ENCODE assay signal across 28 mouse cellular contexts in genomic region chr3:135476286-135476685, GRCm38 (mm10). TPM values are rescaled to one million over a fixed set of nuclear protein-coding genes. Genes with fewer than 3 reads are reported as not detected.
DNase-seq lines count a peak whose midpoint lies in the region; ATAC-seq and TF ChIP-seq lines count a peak whose summit lies in the region.
"Had no signal": no experiment of that assay in that cellular context is flagged by ENCODE, and none has a peak within 500 bp of the region (broad histone marks: within the 10 kb centered on the region; RNA-seq: fewer than 3 reads in every experiment).

No protein-coding gene starts in this region.

- intact Hi-C loops in left cerebral cortex, postnatal 14 days (cut with DNase I): no loop called here
- intact Hi-C loops in left cerebral cortex, postnatal 4 days (cut with DNase I): no loop called here

- H3K36me3 ChIP-seq in intestine, postnatal 0 days (ENCODE audit: control insufficient read depth, insufficient read depth): no peaks in the 10 kb centered on the region
- H3K36me3 ChIP-seq: embryonic facial prominence, embryonic 12.5 days; hindbrain, embryonic 13.5 days; limb, embryonic 13.5 days; midbrain, embryonic 13.5 days; neural tube, embryonic 13.5 days had no signal

- H3K9ac ChIP-seq in intestine, postnatal 0 days (ENCODE audit: low read depth, low read length): no peak overlapping the region
- H3K9ac ChIP-seq: embryonic facial prominence, embryonic 12.5 days; hindbrain, embryonic 13.5 days; limb, embryonic 13.5 days; midbrain, embryonic 13.5 days; neural tube, embryonic 13.5 days had no signal

- H3K9me3 ChIP-seq in intestine, postnatal 0 days (ENCODE audit: control insufficient read depth): no peaks in the 10 kb centered on the region
- H3K9me3 ChIP-seq: embryonic facial prominence, embryonic 12.5 days; hindbrain, embryonic 13.5 days; limb, embryonic 13.5 days; midbrain, embryonic 13.5 days; neural tube, embryonic 13.5 days had no signal

- no peak for TF ChIP-seq CTCF in intestine, postnatal 0 days (IDR thresholded peaks at IDR 0.05; ENCODE audit: low read depth)

- no peak overlapping the region for H3K4me3 ChIP-seq in intestine, postnatal 0 days (ENCODE audit: low read depth, low read length)
- H3K4me3 ChIP-seq: embryonic facial prominence, embryonic 12.5 days; hindbrain, embryonic 13.5 days; limb, embryonic 13.5 days; midbrain, embryonic 13.5 days; neural tube, embryonic 13.5 days had no signal

- no peaks in the 10 kb centered on the region for H3K27me3 ChIP-seq in intestine, postnatal 0 days (replicated peaks; ENCODE audit: control insufficient read depth, insufficient read depth, low read length)
- H3K27me3 ChIP-seq: embryonic facial prominence, embryonic 12.5 days; hindbrain, embryonic 13.5 days; limb, embryonic 13.5 days; midbrain, embryonic 13.5 days; neural tube, embryonic 13.5 days; Patski had no signal

- no peak overlapping the region for H3K4me2 ChIP-seq in intestine, postnatal 0 days (replicated peaks; ENCODE audit: low read depth)
- H3K4me2 ChIP-seq: embryonic facial prominence, embryonic 12.5 days; heart, embryonic 11.5 days; hindbrain, embryonic 13.5 days; limb, embryonic 13.5 days; liver, embryonic 11.5 days; midbrain, embryonic 13.5 days; neural tube, embryonic 13.5 days had no signal

- 54% methylated on average over 6 of the region's 6 CpGs for WGBS in intestine, postnatal 0 days

- peak; percentile 20 to 57 for DNase-seq in frontal cortex, postnatal 36 days (ENCODE audit: low spot score in 2 of 2)
- DNase-seq in frontal cortex, postnatal 14 days (ENCODE audit: low spot score in 2 of 2): no peak
- DNase-seq in left cerebral cortex, postnatal 14 days (ENCODE audit: low spot score in 2 of 2): peak; percentile 25 to 46
- DNase-seq in left cerebral cortex, postnatal 4 days: no peak
- DNase-seq in brain, adult 2 months (ENCODE audit: low read depth, low spot score): peak; percentile 72
- peak; percentile 29 to 43 for DNase-seq in right cerebral cortex, postnatal 10 days (ENCODE audit: low spot score in 2 of 2)
- DNase-seq: adrenal gland, postnatal 10 days; cerebellum, adult 11 months; cerebellum, adult 9-10 months; embryo, embryonic 11 days; gastrocnemius, postnatal 25 days; heart, adult 11 months; heart, postnatal 4 days; kidney, adult 9 months; kidney, postnatal 10 days had no signal

- no peak for ATAC-seq in intestine, postnatal 0 days
- ATAC-seq: forebrain, embryonic 14.5 days; intestine, embryonic 16.5 days; lung, postnatal 0 days; midbrain, embryonic 13.5 days; Patski had no signal

- no peak overlapping the region for H3K27ac ChIP-seq in intestine, postnatal 0 days (ENCODE audit: low read depth, low read length)
- H3K27ac ChIP-seq: embryonic facial prominence, embryonic 12.5 days; hindbrain, embryonic 13.5 days; limb, embryonic 13.5 days; macrophage; midbrain, embryonic 13.5 days; neural tube, embryonic 13.5 days had no signal

- no peaks in the 10 kb centered on the region for H3K4me1 ChIP-seq in intestine, postnatal 0 days (replicated peaks; ENCODE audit: control insufficient read depth, insufficient read depth, low read length)
- H3K4me1 ChIP-seq: embryonic facial prominence, embryonic 12.5 days; hindbrain, embryonic 13.5 days; limb, embryonic 13.5 days; midbrain, embryonic 13.5 days; neural tube, embryonic 13.5 days had no signal

RNA-seq across cellular contexts. Expression of gene Manba, which starts 9.1 kb away (rescaled TPM):
- 1 to 10 TPM; 6.8 to 7.9 TPM for total RNA-seq in left cerebral cortex, postnatal 14 days (2021)
- total RNA-seq in left cerebral cortex, postnatal 4 days (2021): 1 to 10 TPM; 4.9 to 5.6 TPM
- polyA plus RNA-seq in intestine, postnatal 0 days (2015; fragmentation: Nextera tagmentation; extraction: Ambion mirVana): 18.6 and 20.9 TPM in 2 replicates

RNA-seq across cellular contexts. Expression of gene Ube2d3, which starts 38.3 kb away (rescaled TPM):
- 100 to 1,000 TPM; 239 to 248 TPM for total RNA-seq in left cerebral cortex, postnatal 14 days (2021)
- total RNA-seq in left cerebral cortex, postnatal 4 days (2021): 100 to 1,000 TPM; 250 to 270 TPM
- polyA plus RNA-seq in intestine, postnatal 0 days (2015; fragmentation: Nextera tagmentation; extraction: Ambion mirVana): 383 and 404 TPM in 2 replicates

RNA-seq across cellular contexts. Expression of gene Cisd2, which starts 52.6 kb away (rescaled TPM):
- 10 to 100 TPM; 41.2 to 42.9 TPM for total RNA-seq in left cerebral cortex, postnatal 14 days (2021)
- 10 to 100 TPM; 31.8 to 33.4 TPM for total RNA-seq in left cerebral cortex, postnatal 4 days (2021)
- polyA plus RNA-seq in intestine, postnatal 0 days (2015; fragmentation: Nextera tagmentation; extraction: Ambion mirVana): 41.6 and 44.3 TPM in 2 replicates

Comparison
In these comparisons a context has a peak if more than half of its experiments do, and no peak if none do; other contexts are left out.
1. DNase-seq: peak in frontal cortex, postnatal 36 days (2 of 2), left cerebral cortex, postnatal 14 days (2 of 2), brain, adult 2 months (single experiment) and right cerebral cortex, postnatal 10 days (2 of 2); none in frontal cortex, postnatal 14 days (0 of 2) and left cerebral cortex, postnatal 4 days (single experiment).